Mouse (Mus musculus) liver, embryonic 14.5 days (tissue): ENCODE measurements around the gene Ccdc103.

ENCODE experiments used
- CTCF ChIP-seq: IDR thresholded peaks from 2 replicates; pipeline ENCODE4 v1.5.1; 2016; ENCODE audit warnings: antibody characterized with exemption, low read depth, control low read depth
- EP300 ChIP-seq: IDR thresholded peaks from 2 replicates; pipeline ENCODE4 v1.6.1; 2016; ENCODE audit warnings: antibody characterized with exemption, low read depth

- TF ChIP-seq CTCF (no peak), EP300 (no peak)
Measured at GRCm38 (mm10) chr11:102896641-102897040, 15.6 kb downstream of the Ccdc103 start.
